Mouse (Mus musculus): ENCODE results near the gene Tomm5.
"Not testable (repeated sequence)": the region's sequence is repeated elsewhere in the genome, so short reads cannot be mapped to it uniquely, and the experiment has no call there.

Gene Tomm5

DNA sequence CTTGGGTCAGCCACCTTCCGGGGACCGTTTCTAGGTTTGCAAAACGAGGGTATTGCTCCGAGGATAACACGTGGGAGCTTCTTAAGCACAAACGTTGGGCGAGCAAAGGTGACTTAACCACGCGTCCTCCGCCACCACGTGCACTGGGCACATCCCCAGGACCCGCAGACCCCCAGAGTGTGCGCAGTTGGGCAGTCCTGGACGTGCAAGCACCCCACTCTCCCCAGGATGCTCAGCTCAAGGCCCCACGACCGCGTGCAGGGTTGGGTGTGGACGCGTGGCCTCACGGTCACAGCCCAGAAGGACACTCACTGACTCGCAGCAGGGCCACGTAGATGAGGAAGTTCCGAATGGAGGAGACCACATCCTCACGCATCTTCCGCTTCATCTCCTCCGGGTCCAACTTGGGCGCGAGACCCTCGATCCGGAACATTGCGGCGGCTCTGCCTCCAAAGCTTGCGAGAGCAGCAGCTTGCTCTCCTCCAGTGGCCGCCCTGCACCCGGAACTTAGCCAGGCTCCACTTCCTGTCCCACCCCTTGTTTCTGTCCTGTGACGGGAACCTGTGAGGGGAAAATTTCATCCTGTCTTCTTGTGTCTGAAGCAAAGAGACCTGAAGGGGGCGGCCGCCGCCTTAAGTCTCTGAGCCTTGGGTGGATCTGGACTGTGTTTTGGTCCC is at the start of gene Tomm5:
TSS of gene Tomm5 (minus strand) at position 514 of the 677 bp plus-strand sequence.
- in situ Hi-C loops (cut with MboI; ENCODE audit: low pct_unique_long_range_greater_than_20kb in 1 of 2, low sequenced_read_pairs in 2 of 2, unreplicated experiment in 1 of 2): no loop called here

DNA sequence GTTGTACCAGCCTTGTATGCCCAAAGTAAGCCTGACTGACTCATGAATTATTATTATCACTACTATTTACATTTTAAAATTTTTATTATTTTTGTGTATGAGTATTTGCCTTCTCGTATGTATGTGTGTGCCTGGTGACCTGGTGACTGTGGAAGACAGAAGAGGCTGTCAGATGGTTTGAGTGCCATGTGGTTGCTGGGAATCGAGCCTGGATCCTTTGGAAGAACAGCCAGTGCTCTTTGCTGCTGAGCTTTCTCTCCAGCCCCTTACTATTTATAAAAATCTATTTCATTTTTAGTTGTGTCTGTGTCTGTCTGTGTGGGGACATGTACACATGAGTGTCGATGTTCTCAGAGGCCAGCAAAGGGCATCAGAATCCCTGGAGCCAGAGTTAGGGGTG is 48.5 kb upstream of the Tomm5 start:
- in situ Hi-C loops (cut with MboI; ENCODE audit: low pct_unique_long_range_greater_than_20kb in 1 of 2, low sequenced_read_pairs in 2 of 2, unreplicated experiment in 1 of 2): no loop called here

DNA sequence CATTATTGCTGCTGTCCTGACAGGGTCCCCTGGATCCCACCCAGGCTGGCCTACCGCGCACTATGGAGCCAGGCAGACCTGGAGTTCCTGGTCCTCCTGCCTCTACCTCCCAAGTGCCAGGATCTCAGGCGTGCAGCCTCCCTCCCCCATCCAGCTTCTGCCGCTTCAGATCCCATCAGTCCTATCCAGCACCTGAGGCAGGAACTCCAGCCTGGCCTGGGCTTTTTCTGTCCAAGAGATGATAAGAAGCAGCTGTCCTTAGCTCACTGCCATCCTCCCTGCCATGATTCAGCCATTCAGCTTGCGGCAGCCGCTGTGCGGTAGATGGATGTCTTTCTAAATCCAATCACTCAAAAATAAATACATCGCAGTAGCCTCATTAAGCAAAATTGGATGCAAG is 35.1 kb upstream of the Tomm5 start:
- in situ Hi-C loops (cut with MboI; ENCODE audit: low pct_unique_long_range_greater_than_20kb in 1 of 2, low sequenced_read_pairs in 2 of 2, unreplicated experiment in 1 of 2): no loop called here

DNA sequence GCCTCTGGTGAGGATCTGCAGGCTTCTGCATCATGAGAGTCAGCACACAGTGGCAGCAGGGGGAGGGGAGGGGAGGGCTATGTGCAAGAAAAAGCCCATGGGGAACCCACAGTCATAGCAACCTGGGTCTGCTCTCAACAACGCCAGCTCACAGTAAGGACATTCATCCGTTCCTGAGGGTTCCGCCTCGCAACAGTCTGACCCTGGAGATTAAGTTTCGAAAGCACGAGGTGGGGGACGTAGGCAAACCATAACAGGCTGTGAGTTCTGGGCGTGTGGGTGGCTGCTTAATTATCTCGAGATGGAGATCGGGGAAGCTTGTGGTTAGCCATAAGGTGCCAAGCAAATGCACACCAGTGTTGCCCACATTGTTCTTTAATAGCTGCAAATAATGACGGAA is 34.5 kb upstream of the Tomm5 start:
- in situ Hi-C loops (cut with MboI; ENCODE audit: low pct_unique_long_range_greater_than_20kb in 1 of 2, low sequenced_read_pairs in 2 of 2, unreplicated experiment in 1 of 2): no loop called here

DNA sequence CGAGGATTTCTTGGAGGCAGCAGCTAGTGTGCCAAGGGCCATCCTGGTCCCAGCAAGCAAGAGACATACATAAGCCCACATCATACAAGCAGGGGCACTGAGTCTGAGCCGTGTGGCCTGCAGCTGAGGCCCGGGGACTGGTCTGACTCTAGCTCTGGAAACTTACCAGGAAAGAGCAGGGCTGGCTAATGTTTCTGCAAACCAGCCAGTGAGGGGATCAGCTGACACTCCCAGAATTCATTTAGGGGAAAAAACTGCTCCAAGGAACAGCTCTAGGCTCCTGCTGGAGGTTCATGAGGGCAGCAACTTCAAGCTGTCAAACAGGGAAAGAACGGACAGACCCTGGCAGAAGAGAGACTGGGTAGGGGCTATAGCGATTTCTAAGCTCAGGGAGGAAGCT is 33.9 kb upstream of the Tomm5 start:
- in situ Hi-C loops (cut with MboI; ENCODE audit: low pct_unique_long_range_greater_than_20kb in 1 of 2, low sequenced_read_pairs in 2 of 2, unreplicated experiment in 1 of 2): no loop called here

DNA sequence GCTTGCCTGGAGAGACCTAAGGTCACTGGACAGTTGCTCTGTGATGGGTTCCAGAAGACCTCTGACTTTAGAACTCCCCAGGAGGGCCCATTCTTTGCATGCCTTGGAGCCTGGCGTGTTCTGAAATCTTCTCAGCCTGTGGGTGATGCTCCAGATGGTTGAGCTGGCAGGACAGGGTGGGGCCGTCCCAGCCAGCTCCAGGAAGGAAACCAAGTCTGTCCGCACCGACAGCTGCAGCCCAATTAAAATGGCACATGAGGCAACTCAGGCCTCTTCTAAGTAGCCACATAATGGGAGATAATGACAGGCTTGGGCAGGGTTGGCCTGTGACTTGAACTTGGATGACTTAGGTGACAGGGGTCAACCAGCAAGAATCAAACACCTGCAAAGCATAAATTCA is 29.7 kb upstream of the Tomm5 start:
- in situ Hi-C loops (cut with MboI; ENCODE audit: low pct_unique_long_range_greater_than_20kb in 1 of 2, low sequenced_read_pairs in 2 of 2, unreplicated experiment in 1 of 2): no loop called here

DNA sequence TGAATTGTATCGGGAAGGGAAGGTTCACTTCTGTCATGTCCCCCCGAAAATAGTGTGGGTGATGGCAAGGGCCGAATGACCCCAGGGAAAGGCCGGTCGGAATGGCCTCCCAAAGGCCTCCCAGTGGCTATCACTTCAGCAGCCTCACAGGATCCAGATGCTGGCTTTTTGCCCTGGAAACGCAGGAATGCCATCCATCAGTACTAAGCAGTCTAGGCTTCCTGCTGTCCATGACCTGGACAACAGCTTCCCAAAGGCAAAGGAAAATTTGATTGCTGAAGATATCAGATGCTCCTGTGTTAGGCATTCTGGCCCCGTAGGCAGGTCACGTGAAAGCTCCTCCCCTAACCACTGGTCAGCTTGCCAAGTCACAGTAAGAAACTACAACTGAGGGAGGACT is 26.6 kb upstream of the Tomm5 start:
- in situ Hi-C loops (cut with MboI; ENCODE audit: low pct_unique_long_range_greater_than_20kb in 1 of 2, low sequenced_read_pairs in 2 of 2, unreplicated experiment in 1 of 2): no loop called here

DNA sequence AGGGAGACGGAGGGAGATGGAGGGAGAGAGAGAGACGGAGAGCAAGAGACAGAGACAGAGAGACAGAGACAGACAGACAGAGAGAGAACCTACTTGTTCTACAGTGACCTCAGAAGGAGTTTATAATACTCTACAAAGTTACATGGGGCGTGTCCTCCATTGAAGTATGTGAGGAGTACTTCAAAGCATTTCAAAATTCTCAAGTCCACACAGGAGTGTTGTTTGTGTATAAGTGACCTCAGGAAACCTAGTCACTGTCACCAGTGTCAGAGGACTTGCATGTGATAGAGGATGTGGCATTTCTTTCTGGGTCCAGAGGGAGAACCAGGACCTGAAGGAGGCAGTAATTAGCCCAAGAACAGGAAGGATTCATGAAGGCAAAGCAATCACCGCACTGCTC is 23.1 kb upstream of the Tomm5 start:
- in situ Hi-C loops (cut with MboI; ENCODE audit: low pct_unique_long_range_greater_than_20kb in 1 of 2, low sequenced_read_pairs in 2 of 2, unreplicated experiment in 1 of 2): no loop called here

DNA sequence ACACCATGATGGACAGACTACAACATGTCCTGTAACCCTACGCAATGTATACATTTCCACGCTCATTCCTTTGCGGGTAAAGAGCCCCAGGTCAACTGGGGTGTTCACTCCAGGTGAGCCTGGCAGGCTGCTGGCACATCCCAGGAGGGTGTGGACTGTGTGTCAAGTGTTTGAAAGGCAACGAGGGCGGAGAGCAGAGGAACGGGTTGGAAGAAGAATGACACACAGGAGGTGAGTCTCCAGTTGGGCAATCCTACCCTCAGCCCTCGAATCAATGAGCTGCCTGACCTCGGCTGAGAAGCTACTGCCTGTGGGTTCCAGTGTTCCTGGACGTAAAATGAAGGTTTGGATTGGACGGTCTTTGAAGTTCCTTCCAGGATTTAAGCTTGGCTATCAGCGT is 13.4 kb upstream of the Tomm5 start:
- in situ Hi-C loops (cut with MboI; ENCODE audit: low pct_unique_long_range_greater_than_20kb in 1 of 2, low sequenced_read_pairs in 2 of 2, unreplicated experiment in 1 of 2): no loop called here

DNA sequence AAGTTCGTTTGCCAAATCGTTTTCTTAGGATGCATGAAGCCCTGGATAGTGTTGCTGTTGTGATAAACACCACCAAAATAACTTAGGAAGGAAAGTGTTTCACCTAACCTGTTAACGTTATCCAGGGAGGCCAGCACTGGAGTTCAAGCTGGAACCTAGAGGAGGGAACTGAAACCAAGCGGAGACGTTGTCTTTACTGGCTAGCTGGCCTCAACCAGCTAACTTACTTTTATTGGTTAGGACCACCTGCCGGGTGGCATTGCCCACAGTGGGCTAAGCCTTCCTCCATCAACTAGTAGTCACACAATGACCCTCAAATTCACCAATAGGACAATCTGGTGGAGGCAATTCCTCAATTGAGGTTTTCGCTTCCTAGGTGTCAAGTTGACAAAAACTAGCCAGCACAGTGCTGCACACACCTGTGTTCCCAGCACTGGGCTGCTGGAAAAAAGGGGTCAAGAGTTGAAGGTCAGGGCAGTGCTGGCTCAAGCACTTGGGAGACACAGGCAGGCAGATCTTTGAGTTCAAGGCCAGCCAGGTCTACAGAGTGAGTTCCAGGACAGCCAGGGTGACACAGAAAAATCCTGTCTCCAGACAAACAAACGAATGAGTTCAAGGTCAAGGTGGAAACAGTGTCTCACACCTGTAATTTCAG is 669 bp upstream of the Tomm5 start:
- in situ Hi-C loops (cut with MboI; ENCODE audit: low pct_unique_long_range_greater_than_20kb in 1 of 2, low sequenced_read_pairs in 2 of 2, unreplicated experiment in 1 of 2): no loop called here

DNA sequence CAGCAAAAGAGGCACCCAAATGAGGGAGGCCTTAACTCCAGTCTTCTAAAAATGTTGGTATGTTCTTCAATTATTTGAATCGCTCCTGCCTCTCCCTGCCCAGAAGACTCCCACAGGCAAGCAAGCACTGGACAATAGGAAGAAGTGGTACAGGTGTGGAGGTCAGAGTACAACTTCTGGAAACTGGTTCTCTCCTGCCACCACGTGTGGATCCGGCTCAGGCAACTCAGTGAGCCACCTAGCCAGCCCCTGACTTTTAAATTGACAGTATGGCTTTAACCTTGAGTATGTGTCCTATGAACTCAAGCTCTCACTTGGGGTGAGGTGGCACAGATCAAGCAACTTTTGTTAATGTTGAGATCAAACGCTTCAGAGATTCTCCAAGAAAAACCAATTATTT is 848 bp downstream of the Tomm5 start:
- in situ Hi-C loops (cut with MboI; ENCODE audit: low pct_unique_long_range_greater_than_20kb in 1 of 2, low sequenced_read_pairs in 2 of 2, unreplicated experiment in 1 of 2): no loop called here

DNA sequence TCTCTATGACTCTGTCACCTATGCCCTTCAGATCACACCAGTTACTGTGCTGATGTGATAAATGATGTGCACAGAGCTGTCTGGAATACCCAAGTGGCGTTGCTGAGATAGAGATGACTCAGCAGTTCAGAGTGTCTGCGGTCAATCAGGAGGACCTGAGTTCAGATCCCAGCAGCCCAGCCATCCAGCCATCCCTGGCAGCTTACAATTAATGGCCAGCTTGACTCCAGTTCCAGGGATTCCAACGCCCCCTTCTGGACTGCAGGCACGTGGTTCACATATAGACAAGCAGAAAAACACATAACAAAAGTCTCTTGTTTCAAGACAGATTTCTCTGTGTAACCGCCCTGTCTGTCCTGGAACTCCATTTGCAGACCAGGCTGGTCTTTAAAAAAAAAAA is 1.5 kb downstream of the Tomm5 start:
- in situ Hi-C loops (cut with MboI; ENCODE audit: low pct_unique_long_range_greater_than_20kb in 1 of 2, low sequenced_read_pairs in 2 of 2, unreplicated experiment in 1 of 2): no loop called here

DNA sequence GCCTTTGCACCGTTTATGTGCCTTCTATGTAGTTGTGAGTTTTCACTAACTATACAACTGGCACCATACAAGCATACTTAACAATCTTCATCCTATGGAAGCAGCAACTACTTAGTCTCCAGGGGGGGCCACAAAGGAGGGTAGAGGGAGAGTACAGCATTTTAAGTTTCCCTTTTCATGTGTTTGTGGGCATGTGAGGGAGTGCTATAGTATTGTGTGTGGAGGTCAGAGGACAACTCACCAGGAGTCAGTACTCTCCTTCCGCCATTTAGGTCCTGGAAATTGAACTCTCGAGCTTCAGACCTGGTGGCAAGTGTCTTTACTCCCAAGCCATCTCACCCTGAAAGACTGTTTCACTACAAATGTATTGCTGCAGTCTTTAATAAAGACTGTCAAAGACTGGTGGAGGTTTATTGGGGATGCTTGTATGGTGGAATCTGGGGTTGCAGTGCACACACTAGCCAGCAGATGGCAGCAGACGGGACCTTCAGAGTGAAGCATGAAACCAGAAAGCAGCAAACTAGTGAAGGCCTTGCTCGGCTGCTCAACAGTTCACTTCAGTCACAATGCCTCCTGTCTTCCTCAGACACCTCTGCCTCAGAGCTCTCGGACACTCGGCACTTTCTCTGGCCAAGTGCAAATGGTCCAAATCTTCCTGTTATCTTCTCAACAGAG is 10.6 kb downstream of the Tomm5 start:
- in situ Hi-C loops (cut with MboI; ENCODE audit: low pct_unique_long_range_greater_than_20kb in 1 of 2, low sequenced_read_pairs in 2 of 2, unreplicated experiment in 1 of 2): no loop called here

DNA sequence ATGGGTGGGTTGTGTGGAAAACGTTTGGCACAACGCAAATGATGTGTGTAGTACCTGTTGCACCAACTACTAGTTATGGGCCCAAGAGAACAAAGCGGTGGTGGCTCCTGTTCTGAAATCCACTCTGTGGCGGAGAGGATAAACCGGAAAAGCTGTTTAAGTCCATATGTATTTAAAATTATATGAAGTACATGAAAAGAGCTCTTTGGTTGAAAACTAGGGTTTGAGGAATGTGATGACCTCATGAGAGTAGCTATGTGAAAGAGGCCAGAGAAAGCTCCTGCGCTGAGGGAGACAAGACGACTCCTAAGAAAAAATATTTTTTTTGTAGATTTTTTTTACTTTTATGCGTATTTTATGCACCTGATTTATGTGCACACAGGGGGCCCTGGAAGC is 23.0 kb downstream of the Tomm5 start:
- in situ Hi-C loops (cut with MboI; ENCODE audit: low pct_unique_long_range_greater_than_20kb in 1 of 2, low sequenced_read_pairs in 2 of 2, unreplicated experiment in 1 of 2): no loop called here

DNA sequence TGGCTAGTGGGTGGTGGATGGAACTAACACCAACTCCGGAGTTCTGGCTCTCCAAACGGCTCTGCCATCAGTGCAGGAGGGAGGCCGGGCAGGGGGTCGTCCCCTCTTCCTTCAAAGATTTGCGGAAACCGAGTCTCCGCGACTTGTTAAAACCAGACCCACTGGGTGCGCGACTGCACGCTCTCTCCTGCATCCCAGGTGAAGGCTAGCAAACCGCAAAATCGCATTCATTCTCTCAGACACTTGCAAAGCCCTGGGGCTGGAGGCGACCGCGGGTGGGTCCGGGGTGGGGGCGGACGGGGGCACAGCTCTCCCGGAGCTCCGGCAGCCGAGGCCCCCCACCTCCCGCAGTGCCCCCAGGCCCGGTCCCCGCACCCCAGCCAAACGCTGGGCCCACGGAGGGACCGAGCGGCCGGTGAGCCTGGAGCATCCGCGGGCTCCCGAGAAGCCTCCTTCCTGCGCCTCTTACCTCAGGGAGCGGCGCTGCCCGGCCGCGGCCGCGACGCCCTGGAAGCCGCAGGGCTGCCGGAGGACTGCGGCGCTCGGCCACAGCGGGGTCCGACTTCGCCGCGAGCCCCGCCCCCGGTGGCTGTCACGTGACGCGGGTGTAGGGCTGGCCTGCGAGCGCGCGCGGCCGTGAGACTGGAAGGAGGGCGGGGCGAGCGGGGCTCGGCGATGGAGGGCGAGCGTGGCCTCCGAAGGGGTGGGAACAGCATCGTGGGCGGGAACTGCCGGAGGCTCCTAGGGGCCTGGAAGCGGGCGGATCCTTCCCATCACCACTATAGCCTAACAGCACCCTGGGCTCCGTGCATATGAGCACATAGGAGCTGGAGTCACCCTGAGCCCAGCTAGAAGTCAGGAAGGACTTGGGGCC is 23.7 kb downstream of the Tomm5 start, which contains the start of gene Fbxo10:
TSS of gene Fbxo10 (minus strand) at position 584 of the 874 bp plus-strand sequence.
- in situ Hi-C loops (cut with MboI; ENCODE audit: low pct_unique_long_range_greater_than_20kb in 1 of 2, low sequenced_read_pairs in 2 of 2, unreplicated experiment in 1 of 2): no loop called here

DNA sequence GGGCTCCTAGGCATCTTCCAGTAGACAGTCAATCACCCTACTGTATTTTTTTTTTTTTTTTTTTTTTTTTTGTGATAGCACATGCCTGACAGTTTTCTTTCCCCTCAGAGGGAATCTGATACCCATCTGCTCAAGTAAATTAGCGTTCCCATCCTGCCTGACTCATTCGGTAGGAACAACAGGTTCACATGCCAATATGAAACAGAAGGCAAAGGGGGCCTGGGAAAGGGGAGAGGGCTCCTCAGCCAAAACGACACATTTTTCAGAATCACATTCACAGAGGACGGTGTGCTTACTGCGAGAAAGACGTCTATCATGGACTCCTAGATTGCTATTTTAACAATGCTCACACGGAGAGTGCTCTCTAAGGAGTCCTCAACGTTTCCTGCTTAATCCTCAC is 24.4 kb downstream of the Tomm5 start:
- in situ Hi-C loops (cut with MboI; ENCODE audit: low pct_unique_long_range_greater_than_20kb in 1 of 2, low sequenced_read_pairs in 2 of 2, unreplicated experiment in 1 of 2): no loop called here

DNA sequence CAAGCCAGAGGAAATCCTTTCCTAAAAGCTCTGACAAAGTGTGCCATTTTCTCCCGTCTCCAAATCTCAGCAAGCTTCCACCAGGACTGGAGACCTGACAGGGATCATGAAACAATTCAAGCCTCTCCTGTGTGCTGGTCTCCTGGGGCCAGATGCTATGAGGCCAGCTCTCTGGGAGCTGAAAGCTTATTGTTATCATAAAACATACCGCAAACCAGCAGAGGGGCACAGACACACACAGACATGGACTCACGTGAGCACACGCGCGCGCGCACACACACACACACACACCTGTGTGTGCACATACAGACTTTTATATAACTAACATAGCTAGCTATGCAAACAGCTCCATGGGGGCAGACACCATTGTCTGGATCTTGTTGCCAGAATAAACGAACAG is 25.0 kb downstream of the Tomm5 start:
- in situ Hi-C loops (cut with MboI; ENCODE audit: low pct_unique_long_range_greater_than_20kb in 1 of 2, low sequenced_read_pairs in 2 of 2, unreplicated experiment in 1 of 2): no loop called here

DNA sequence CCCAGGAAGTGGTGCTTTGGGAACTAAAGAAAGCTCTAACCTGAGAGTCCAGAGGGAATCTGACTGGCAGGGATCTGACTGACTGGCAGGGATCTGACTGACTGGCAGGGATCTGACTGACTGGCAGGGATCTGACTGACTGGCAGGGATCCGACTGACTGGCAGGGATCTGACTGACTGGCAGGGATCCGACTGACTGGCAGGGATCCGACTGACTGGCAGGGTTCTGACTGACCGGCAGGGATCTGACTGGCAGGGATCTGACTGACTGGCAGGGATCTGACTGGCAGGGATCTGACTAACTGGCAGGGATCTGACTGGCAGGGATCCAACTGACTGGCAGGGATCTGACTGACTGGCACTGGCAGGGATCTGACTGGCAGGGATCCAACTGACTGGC is 26.9 kb downstream of the Tomm5 start:
- in situ Hi-C loops (cut with MboI; ENCODE audit: low pct_unique_long_range_greater_than_20kb in 1 of 2, low sequenced_read_pairs in 2 of 2, unreplicated experiment in 1 of 2): not testable (repeated sequence)

DNA sequence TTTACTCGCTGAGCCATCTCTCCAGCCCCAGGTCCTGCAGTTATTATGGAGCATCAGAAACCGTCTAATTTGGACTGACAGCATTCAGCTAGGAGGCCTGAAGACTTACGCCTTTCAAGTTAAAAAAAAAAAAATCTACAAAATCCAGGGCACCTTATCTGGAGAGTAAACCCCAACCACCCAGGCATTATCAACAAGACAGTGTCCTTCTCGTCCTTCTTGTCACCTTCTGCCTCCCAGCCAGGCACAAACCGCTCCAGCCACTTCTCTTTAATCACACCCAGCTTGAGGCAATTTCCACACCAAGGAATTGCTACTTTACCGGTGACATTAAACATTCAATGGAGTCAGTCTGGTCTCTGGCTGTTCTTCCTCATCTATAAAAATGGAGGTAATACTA is 34.4 kb downstream of the Tomm5 start:
- in situ Hi-C loops (cut with MboI; ENCODE audit: low pct_unique_long_range_greater_than_20kb in 1 of 2, low sequenced_read_pairs in 2 of 2, unreplicated experiment in 1 of 2): no loop called here

All from mouse embryonic stem cell (cell line).